Mouse (Mus musculus) heart, postnatal 10 days (tissue): ENCODE measurements around the gene Acot6. TPM values are rescaled to one million over a fixed set of nuclear protein-coding genes. Genes with fewer than 3 reads are reported as not detected.

Source experiments
- DNase-seq, 2 experiments: peaks; one replicate each; pipeline ENCODE4 v3.0.0; 2021
- intact Hi-C: fragments of 180-260 bp; cut with DNase I; formaldehyde crosslinking; loops from one replicate; pipeline ENCODE4 v1.15.1; 2025
- total RNA-seq, 2 experiments: library from RNA; stranded (reverse); gene quantifications; 2 replicates each; pipeline ENCODE4 v1.2.3; 2021

Acot6 gene
- total RNA-seq, 2 experiments from 2014 or later, result 3.3 to 3.8 TPM

DNA sequence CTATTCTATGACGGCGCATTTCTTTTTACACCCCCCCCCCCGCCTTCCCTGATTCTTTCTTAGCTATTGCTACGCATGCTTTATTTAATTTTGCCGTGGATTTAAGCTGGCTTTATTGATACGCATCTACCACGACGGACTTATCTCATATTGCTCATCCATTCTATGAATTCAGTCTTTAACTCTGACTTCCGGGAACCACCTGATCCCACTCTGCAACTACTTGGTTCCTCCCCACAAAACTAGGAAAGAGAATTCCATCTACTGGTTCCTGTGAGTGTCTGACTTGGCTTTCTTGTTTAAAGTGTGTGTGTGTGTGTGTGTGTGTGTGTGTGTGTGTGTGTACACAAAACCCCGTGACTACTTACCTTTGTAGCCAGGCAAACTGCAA, 48.2 kb downstream of the Acot6 start:
- DNase-seq, result no peak
- intact Hi-C loops, result loop anchor here (5.0 kb wide), 1 partner anchor 99 kb away; no protein-coding TSS in a partner anchor

- intact Hi-C loops, result loop anchor here (5.0 kb wide), 1 partner anchor 97 kb away; no protein-coding TSS in a partner anchor
- DNase-seq, result no peak
Observed at GRCm38 (mm10) chr12:84149971-84150370, 49.5 kb downstream of the Acot6 start.

DNA sequence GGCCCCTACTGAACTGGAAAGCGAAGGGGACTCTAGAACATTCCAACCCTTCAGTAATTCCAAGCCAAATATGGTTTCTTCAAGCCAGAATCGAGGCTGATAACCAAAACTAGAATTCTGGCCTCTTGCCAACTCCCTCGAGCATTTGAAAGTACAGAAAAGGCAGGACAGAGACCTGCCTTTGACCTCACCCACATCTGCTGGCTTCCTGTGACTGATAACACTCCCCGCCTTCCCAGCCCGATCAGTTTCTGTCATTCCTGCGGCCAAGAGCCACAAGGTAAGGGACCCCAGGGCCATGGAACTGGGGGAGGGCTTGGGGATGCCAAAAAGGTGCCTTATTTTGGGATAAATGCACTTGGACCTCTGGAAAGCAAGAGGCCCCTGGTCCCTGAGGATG, 50.5 kb downstream of the Acot6 start:
- DNase-seq, result peak; percentile 44 to 51
- intact Hi-C loops, result no loop called here

DNA sequence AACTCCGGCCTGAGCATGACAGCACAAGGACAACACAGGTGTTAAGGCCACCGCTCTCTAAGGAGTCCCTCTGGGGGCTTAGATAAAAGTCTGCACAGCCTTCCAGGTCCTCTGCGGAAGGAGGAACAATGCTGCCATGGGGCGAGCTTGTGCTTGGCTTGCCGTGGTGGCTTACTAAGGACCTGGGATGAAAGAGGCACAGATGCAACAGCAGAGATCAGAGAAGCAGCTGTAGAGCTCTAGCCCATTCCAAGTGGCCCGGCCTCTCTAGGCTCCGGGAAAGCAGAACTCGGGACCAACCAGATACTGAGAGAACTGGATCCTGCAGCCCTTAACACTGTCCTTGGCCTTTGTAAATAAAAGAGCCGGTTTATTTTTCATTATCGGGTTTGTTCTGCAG, 51.5 kb downstream of the Acot6 start:
- DNase-seq, result no peak
- intact Hi-C loops, result no loop called here

DNA sequence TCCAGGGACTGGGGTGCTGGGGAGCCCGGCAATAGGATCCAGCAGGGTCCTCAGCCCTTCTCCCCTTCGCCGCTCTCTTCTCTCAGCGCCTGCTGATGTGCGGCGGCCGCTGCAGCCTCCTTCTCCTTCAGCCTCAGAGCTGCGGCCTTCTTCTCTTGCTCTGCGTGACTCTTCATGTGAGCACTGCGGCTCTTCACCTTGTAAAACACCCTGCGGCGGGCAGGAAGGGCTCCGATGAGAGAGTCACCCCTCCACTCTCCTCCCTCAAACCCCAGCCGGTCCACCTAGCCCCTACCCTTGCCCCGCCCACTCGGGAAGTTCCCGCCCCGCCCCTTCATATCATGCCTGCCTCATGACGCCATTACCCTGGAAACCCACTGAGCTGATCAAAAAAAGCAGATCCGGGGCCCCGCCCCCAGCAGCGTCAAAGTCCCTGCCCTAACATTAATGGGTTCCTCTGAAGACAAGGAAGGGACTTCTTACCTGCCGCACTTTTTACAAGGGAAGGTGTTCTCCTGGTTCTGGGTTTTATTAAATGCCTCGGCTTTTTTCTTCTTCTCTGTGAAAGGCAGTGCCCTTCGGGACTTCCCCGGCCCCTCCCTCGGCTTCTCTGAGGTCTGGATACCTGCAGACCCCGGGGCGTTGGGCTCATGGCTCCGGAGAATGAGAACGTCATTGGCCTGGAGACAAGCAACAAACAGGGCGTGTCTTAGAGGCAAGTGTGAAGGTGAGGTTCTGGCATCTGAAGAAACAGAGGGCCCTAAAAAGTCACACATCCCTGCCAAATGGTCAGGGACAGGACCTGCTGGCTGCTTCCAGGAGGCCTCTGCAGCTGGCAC, 52.1 kb downstream of the Acot6 start:
- intact Hi-C loops, result no loop called here
- DNase-seq, result no peak

DNA sequence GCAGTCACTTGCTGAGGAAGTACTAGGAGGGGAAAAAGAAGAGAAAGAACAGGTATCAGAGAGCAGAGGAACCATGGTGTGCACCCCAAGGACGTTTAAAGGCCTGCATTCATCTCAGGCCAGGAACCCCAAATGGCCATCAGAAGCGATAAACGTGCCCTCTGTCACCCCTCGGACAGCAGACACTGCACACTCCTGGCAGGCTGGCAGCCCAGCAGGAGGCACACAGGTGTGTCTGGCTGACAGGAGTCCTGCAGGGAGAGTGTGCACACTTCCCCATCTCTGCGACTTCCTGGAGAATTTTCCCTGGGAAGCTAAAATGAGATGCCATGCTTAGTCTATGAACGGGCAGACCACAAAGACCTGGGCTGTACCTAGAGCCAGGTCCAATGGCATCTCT, 53.0 kb downstream of the Acot6 start:
- intact Hi-C loops, result no loop called here
- no peak for DNase-seq

- DNase-seq, result peak; percentile 87 to 91
- intact Hi-C loops, result no loop called here
Observed at GRCm38 (mm10) chr12:84154786-84155522, 54.5 kb downstream of the Acot6 start.

DNA sequence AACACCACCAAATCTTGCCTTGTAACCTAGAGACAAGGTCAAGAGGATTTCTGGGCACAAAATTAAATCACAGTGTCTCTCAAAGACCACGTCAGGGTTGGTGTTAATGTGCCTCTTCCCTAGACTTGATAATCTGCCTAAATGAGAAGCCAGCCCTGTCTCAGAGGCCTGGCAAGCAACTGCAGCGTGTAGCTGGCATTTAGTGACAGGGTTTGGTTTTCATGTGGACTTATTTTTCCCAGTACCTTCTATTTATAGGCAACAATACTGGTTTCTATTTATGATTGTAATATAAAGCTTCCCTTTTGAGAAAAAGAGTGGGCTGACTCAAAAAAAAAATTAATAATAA, 55.0 kb downstream of the Acot6 start:
- peak in 1 of 2 experiments; percentile 54 for DNase-seq
- intact Hi-C loops, result no loop called here

GRCm38 (mm10) chr12:84156210-84156609, 55.8 kb downstream of the Acot6 start:
- DNase-seq, result no peak
- intact Hi-C loops, result no loop called here

DNA sequence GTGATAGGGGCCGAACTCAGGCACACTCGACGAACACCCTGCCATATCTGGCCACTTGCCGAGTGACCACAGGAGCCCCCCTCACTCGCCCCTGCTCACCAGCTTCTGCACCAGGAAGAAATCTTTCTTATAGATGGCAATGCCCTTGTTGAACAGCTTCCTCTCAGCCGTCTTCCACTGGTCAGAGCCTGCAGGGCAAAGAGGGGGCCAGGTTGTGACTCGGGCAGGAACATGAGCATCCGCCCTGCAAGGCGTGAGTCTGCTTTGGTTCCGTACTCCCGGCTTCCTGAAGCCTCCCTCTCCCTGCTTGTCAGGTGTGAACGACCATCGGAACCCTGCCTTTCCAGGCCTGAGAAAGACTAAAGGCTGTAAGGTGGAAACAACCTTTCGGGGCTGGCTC, 57.7 kb downstream of the Acot6 start:
- no peak for DNase-seq
- intact Hi-C loops, result no loop called here

GRCm38 (mm10) chr12:84160491-84160890, 60.0 kb downstream of the Acot6 start:
- DNase-seq, result no peak
- intact Hi-C loops, result no loop called here

Other genes with a start within 250 kb of the Acot6 start
- 10 to 100 TPM; 42.7 to 45.1 TPM for gene Numb, start 178.7 kb upstream of the Acot6 start, total RNA-seq
- gene Riox1, start 150.0 kb upstream of the Acot6 start, total RNA-seq, result 1 to 10 TPM; 7.2 to 7.7 TPM
- gene Heatr4, start 115.8 kb upstream of the Acot6 start, total RNA-seq, result under 1 TPM in 1 of 2 experiments, not detected in 1; 0.17 TPM
- 100 to 1,000 TPM; 201 to 233 TPM for gene Acot2, start 112.8 kb upstream of the Acot6 start, total RNA-seq
- 100 to 1,000 TPM; 127 to 159 TPM for gene Acot1, start 91.2 kb upstream of the Acot6 start, total RNA-seq
- 1 to 10 TPM; 1.6 to 2.0 TPM for gene Acot4, start 62.3 kb upstream of the Acot6 start, total RNA-seq
- not detected for gene Gm49366, start 61.7 kb upstream of the Acot6 start, total RNA-seq
- gene Acot3, start 48.5 kb upstream of the Acot6 start, total RNA-seq, result 1 to 10 TPM; 2.6 to 3.7 TPM
- gene Acot5, start 31.3 kb upstream of the Acot6 start, total RNA-seq, result not detected
- 10 to 100 TPM; 10.3 to 10.6 TPM for gene Dnal1, start 13.7 kb downstream of the Acot6 start, total RNA-seq
- under 1 TPM; 0.35 to 0.43 TPM for gene Pnma1, start 47.8 kb downstream of the Acot6 start, total RNA-seq
- 10 to 100 TPM; 19.5 to 20.3 TPM for gene Elmsan1, start 118.2 kb downstream of the Acot6 start, total RNA-seq
- 100 to 1,000 TPM; 155 to 176 TPM for gene Ptgr2, start 184.6 kb downstream of the Acot6 start, total RNA-seq
- gene Zfp410, start 216.2 kb downstream of the Acot6 start, total RNA-seq, result 10 to 100 TPM; 33.6 to 34.8 TPM